Mouse (Mus musculus): ENCODE measurements around the gene Trim16. TPM values are rescaled to one million over a fixed set of nuclear protein-coding genes. Genes with fewer than 3 reads are reported as not detected.
A peak's percentile ranks its signal among the peaks of the same experiment; 100 is the strongest.

Gene Trim16
- total and polyA plus RNA-seq, 2 experiments from 2014 or later = 4.8 to 4.9 TPM

DNA sequence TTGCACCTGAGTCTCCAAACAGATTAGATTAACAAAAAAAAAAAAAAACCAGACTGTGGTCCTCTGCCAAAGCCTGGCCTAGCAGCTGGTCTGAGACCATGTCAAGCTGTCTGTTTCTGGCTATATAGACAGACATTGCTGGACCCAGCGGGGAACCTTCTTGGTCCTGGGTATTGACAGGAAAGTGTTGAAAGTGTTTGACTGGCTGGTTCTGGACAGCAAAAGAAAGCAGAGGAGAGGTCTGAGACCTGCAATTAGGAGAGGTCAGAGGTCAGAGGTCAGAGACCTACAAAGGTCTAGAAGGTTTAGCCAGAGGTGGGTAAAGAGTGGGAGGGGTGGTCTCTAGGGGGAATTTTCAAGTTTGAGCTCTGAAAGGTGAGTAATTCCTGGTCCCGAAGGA lies 28.3 kb downstream of the Trim16 start:
- H3K27ac ChIP-seq (ENCODE audit: low read depth, low read length) = no peak overlapping the region

DNA sequence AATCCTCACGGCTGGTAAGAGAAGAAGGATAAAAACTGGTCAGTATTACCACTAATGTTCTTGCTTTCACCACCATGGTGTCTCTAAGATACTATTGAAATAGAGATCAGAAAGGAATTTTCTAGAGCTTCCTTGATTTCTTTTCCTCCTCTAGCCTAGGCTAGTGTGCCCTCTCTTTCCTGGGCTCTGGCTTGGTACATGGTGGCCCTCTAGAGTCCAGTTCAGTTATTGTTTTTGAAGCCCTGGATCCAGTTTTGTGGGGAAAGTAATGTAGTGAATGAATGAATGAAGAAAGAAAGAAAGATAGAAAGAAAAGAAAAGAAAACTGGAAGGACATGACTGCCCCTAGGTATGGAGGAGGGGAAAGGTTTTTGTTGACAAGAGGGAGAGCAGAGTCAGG lies 31.2 kb downstream of the Trim16 start:
- TF ChIP-seq CTCF (IDR thresholded peaks at IDR 0.05; ENCODE audit: low read depth) = peak; percentile 54
- H3K9ac ChIP-seq = no peak overlapping the region
- H3K36me3 ChIP-seq (ENCODE audit: insufficient read depth) = no peaks in the 10 kb centered on the region
- no peaks in the 10 kb centered on the region for H3K9me3 ChIP-seq (ENCODE audit: low read length)
- no peak for DNase-seq
- H3K27me3 ChIP-seq (ENCODE audit: insufficient read depth, low read length) = no peaks in the 10 kb centered on the region
- 70% methylated on average over 1 of the region's 1 CpGs for WGBS
- no peak overlapping the region for H3K4me3 ChIP-seq (ENCODE audit: low read depth, low read length)
- H3K27ac ChIP-seq (ENCODE audit: low read depth, low read length) = no peak overlapping the region
- no peak overlapping the region for H3K4me2 ChIP-seq (ENCODE audit: low read depth)
- no peak for ATAC-seq
- H3K4me1 ChIP-seq (ENCODE audit: insufficient read depth) = no peaks in the 10 kb centered on the region

More for the DNA sequence above, 28.3 kb downstream of the Trim16 start:
- DNase-seq = no peak
- no peak for TF ChIP-seq CTCF (IDR thresholded peaks at IDR 0.05; ENCODE audit: low read depth)
- Histone ChIP-seq H3K27me3 (ENCODE audit: insufficient read depth, low read length) (no peaks in the 10 kb centered on the region), H3K4me1 (ENCODE audit: insufficient read depth) (no peaks in the 10 kb centered on the region), H3K9me3 (ENCODE audit: low read length) (no peaks in the 10 kb centered on the region), H3K36me3 (ENCODE audit: insufficient read depth) (no peaks in the 10 kb centered on the region), H3K4me2 (ENCODE audit: low read depth) (no peak overlapping the region), H3K9ac (no peak overlapping the region), H3K4me3 (ENCODE audit: low read depth, low read length) (no peak overlapping the region)
- no peak for ATAC-seq
- WGBS = 29% methylated on average over 2 of the region's 2 CpGs

DNA sequence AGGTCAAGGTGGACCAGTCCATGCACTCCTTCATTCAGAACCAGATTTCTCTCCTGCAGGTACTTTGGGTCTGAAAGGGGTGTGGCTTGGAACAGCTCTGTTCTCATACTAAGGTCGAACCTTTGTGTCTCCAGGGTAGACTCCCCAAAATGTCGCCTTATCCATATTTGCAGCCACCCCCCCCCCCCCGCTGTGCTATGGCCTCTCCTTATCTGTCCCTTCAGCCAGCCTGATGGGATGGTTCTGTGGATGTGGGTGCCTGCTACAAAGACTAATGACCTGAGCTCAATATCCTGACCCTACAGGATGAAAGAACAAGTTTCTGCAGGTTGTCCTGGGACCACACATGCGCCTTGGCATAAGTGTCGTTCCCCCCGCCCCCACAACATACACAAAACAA lies 33.3 kb downstream of the Trim16 start:
- 94% methylated on average over 6 of the region's 6 CpGs for WGBS
- Histone ChIP-seq H3K4me1 (ENCODE audit: insufficient read depth) (no peaks in the 10 kb centered on the region), H3K27ac (ENCODE audit: low read depth, low read length) (no peak overlapping the region), H3K9me3 (ENCODE audit: low read length) (no peaks in the 10 kb centered on the region), H3K9ac (no peak overlapping the region), H3K4me3 (ENCODE audit: low read depth, low read length) (no peak overlapping the region), H3K4me2 (ENCODE audit: low read depth) (no peak overlapping the region), H3K27me3 (ENCODE audit: insufficient read depth, low read length) (no peaks in the 10 kb centered on the region), H3K36me3 (ENCODE audit: insufficient read depth) (no peaks in the 10 kb centered on the region)
- no peak for ATAC-seq
- DNase-seq = no peak
- no peak for TF ChIP-seq CTCF (IDR thresholded peaks at IDR 0.05; ENCODE audit: low read depth)

DNA sequence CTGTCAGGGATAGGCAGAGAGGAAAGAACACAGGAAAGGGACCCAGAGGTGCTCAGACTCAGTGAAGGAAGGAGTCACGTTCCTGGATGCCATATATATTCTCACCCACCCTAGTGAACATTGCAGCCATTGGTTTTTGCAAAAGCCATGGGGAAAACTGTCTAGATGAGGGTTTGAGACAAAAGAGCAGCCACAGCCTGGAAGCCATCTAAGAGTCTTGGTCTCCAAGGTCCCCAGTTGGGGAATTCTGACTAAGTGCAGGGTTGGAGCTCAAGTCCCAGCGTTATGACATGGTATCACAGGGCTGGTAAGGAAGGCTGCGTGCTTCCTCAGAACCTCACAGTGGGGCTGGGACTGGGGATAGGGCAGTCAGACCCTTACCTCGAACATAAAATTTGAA lies 45.5 kb downstream of the Trim16 start:
- no peak overlapping the region for H3K4me2 ChIP-seq (ENCODE audit: low read depth)
- no peaks in the 10 kb centered on the region for H3K27me3 ChIP-seq (ENCODE audit: insufficient read depth, low read length)
- H3K4me3 ChIP-seq (ENCODE audit: low read depth, low read length) = no peak overlapping the region
- H3K9me3 ChIP-seq (ENCODE audit: low read length) = no peaks in the 10 kb centered on the region
- DNase-seq (no peak), ATAC-seq (no peak)
- no peaks in the 10 kb centered on the region for H3K36me3 ChIP-seq (ENCODE audit: insufficient read depth)
- no peaks in the 10 kb centered on the region for H3K4me1 ChIP-seq (ENCODE audit: insufficient read depth)
- H3K27ac ChIP-seq (ENCODE audit: low read depth, low read length) = no peak overlapping the region
- TF ChIP-seq CTCF (IDR thresholded peaks at IDR 0.05; ENCODE audit: low read depth) = no peak
- WGBS = 78% methylated on average over 4 of the region's 4 CpGs
- no peak overlapping the region for H3K9ac ChIP-seq

DNA sequence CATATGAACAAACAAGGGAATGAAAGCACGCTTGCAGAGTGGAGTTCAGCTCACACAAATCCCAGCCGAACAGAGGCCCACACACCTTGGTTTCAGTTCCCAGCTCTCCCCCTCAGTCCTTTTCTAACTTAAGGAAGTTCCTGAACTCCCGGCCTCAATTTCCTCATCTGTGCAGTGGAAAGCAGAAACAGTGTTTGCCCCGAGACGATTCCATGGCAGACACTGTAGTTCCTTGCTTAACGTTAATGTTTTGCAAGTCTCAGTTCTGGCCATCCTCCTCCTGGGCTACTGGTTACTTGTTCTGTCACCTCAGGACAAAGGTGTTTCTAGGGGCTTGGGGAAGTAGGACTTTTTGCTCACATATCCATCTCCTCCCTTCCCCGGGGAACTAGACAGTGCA lies 46.7 kb downstream of the Trim16 start:
- no peak for TF ChIP-seq CTCF (IDR thresholded peaks at IDR 0.05; ENCODE audit: low read depth)
- no peak for DNase-seq
- Histone ChIP-seq H3K9ac (no peak overlapping the region), H3K4me1 (ENCODE audit: insufficient read depth) (no peaks in the 10 kb centered on the region), H3K27ac (ENCODE audit: low read depth, low read length) (no peak overlapping the region), H3K4me2 (ENCODE audit: low read depth) (no peak overlapping the region), H3K36me3 (ENCODE audit: insufficient read depth) (no peaks in the 10 kb centered on the region), H3K27me3 (ENCODE audit: insufficient read depth, low read length) (no peaks in the 10 kb centered on the region), H3K4me3 (ENCODE audit: low read depth, low read length) (no peak overlapping the region), H3K9me3 (ENCODE audit: low read length) (no peaks in the 10 kb centered on the region)
- no peak for ATAC-seq
- 84% methylated on average over 7 of the region's 7 CpGs for WGBS

DNA sequence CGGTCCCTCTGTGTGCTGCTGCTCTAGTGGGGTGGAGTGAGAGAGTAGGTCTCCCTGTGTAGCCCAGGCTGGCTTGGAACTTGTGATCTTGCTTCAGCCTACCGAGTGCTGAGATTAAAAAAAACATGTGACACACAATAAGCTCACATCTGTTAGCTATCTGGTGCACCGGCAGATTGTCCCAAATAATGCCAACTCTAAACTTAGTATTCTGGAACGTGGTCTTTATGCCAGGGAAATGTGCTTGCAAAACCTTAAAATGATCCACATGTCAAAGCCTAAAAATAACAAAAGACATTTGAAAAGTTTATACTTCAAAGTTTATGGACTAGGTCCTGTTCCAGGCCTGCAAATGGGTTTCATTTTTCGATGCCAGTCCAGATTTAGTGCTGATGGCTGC lies 49.2 kb downstream of the Trim16 start:
- Histone ChIP-seq H3K36me3 (ENCODE audit: insufficient read depth) (no peaks in the 10 kb centered on the region), H3K27ac (ENCODE audit: low read depth, low read length) (no peak overlapping the region), H3K4me3 (ENCODE audit: low read depth, low read length) (no peak overlapping the region), H3K9me3 (ENCODE audit: low read length) (no peaks in the 10 kb centered on the region), H3K4me1 (ENCODE audit: insufficient read depth) (no peaks in the 10 kb centered on the region), H3K4me2 (ENCODE audit: low read depth) (no peak overlapping the region), H3K9ac (no peak overlapping the region), H3K27me3 (ENCODE audit: insufficient read depth, low read length) (no peaks in the 10 kb centered on the region)
- WGBS = 79% methylated on average over 5 of the region's 5 CpGs
- no peak for ATAC-seq
- TF ChIP-seq CTCF (IDR thresholded peaks at IDR 0.05; ENCODE audit: low read depth) = no peak
- no peak for DNase-seq

DNA sequence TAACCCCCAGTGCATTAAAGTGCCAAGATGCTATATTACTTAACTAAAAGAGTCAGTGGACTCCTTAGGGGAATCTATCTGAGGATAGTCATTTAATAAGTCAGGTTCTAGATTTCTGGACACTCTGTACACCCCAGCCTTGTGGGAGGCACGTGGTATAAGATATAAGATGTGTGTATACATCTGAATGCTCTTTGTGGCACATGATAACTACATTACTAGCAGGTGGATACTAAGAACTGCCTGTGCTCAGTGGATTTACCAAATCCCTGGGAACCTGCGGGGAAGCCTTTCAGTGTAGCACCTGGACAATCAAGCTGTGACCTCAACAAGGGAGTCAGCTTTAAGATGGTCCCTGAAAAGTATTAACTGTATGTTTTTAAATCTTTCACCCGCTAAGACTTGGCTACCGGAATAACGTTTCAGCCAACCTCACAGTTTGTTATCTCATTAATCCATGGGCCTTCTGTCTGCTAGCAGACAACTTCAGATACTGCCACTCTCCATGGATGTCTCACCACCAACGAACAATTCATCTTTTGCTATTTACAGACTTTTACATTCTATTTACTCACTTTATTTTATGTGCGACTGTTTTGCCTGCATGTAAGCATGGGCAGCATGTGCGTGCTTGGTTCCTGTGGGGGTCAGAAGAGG lies 49.8 kb downstream of the Trim16 start:
- no peak overlapping the region for H3K27ac ChIP-seq (ENCODE audit: low read depth, low read length)
- no peaks in the 10 kb centered on the region for H3K4me1 ChIP-seq (ENCODE audit: insufficient read depth)
- ATAC-seq (no peak), DNase-seq (no peak)
- H3K4me3 ChIP-seq (ENCODE audit: low read depth, low read length) = no peak overlapping the region
- whole genome bisulfite sequencing = 89% methylated on average over 8 of the region's 8 CpGs
- no peak overlapping the region for H3K4me2 ChIP-seq (ENCODE audit: low read depth)
- H3K9me3 ChIP-seq (ENCODE audit: low read length) = no peaks in the 10 kb centered on the region
- no peak for TF ChIP-seq CTCF (IDR thresholded peaks at IDR 0.05; ENCODE audit: low read depth)
- no peaks in the 10 kb centered on the region for H3K27me3 ChIP-seq (ENCODE audit: insufficient read depth, low read length)
- H3K9ac ChIP-seq = no peak overlapping the region
- no peaks in the 10 kb centered on the region for H3K36me3 ChIP-seq (ENCODE audit: insufficient read depth)
